Mouse (Mus musculus) C2C12 (cell line): Measurements from ENCODE around the gene Cfl1.

Experiments used
- CEBPB ChIP-seq: IDR thresholded peaks from one replicate; pipeline ENCODE4 v1.6.1; 2011; ENCODE audit warnings: low read depth, mild to moderate bottlenecking, control low read depth, moderate library complexity
- CTCF ChIP-seq: IDR thresholded peaks from one replicate; pipeline ENCODE4 v1.5.1; 2011; ENCODE audit not compliant: control insufficient read depth, insufficient read depth, insufficient read length
- FOSL1 ChIP-seq: IDR thresholded peaks from one replicate; pipeline ENCODE4 v1.8.0; 2011; ENCODE audit warnings: mild to moderate bottlenecking, low read length; ENCODE audit not compliant: poor library complexity, insufficient read depth, severe bottlenecking
- MAX ChIP-seq: IDR thresholded peaks from one replicate; pipeline ENCODE4 v1.6.1; 2011; ENCODE audit warnings: mild to moderate bottlenecking, control low read depth
- MYOG ChIP-seq: IDR thresholded peaks from one replicate; pipeline ENCODE4 v1.6.1; 2011; ENCODE audit not compliant: control insufficient read depth, insufficient read length; ENCODE audit errors: extremely low read depth
- USF1 ChIP-seq: IDR thresholded peaks from one replicate; pipeline ENCODE4 v1.6.1; 2011; ENCODE audit warnings: low read depth, mild to moderate bottlenecking, control low read depth, moderate library complexity

GRCm38 (mm10) chr19:5444954-5445353, 45.3 kb upstream of the Cfl1 start:
- no peak for TF ChIP-seq CTCF
- TF ChIP-seq MAX: peak; percentile 61
- no peak for TF ChIP-seq CEBPB
- no peak for TF ChIP-seq MYOG
- TF ChIP-seq USF1: no peak
- TF ChIP-seq FOSL1: peak; percentile 40
